Mouse (Mus musculus) kidney, embryonic 16.5 days (tissue): ENCODE measurements around the gene Grk6. TPM values are rescaled to one million over a fixed set of nuclear protein-coding genes. Genes with fewer than 3 reads are reported as not detected.
A peak's percentile ranks its signal among the peaks of the same experiment; 100 is the strongest.

Experiments used
- ATAC-seq: fragments of 200-750 bp; cut with Nextera tagmentation; 2 replicates; pipeline ENCODE4 v1.8.0; 2017; ENCODE audit warnings: moderate TSS enrichment; ENCODE audit not compliant: low FRiP score, low TSS enrichment
- H3K27ac ChIP-seq: fragments of 300-500 bp; sonication (generic); 2 replicates; pipeline ENCODE4 v1.5.1; 2014; ENCODE audit warnings: low read length
- H3K27me3 ChIP-seq: fragments of 300-500 bp; sonication (generic); 2 replicates; pipeline ENCODE4 v1.6.1; 2014; ENCODE audit warnings: low read length, control low read depth, mixed read lengths; ENCODE audit not compliant: insufficient read depth
- H3K36me3 ChIP-seq: fragments of 300-500 bp; sonication (generic); 2 replicates; pipeline ENCODE4 v1.6.1; 2014; ENCODE audit warnings: low read length, control low read depth, mixed read lengths; ENCODE audit not compliant: insufficient read depth
- H3K4me1 ChIP-seq: fragments of 300-500 bp; sonication (generic); 2 replicates; pipeline ENCODE4 v1.6.1; 2014; ENCODE audit warnings: low read length, control low read depth, mixed read lengths; ENCODE audit not compliant: insufficient read depth
- H3K4me2 ChIP-seq: fragments of 300-500 bp; sonication (generic); replicated peaks from 2 replicates; pipeline ENCODE4 v1.6.1; 2014; ENCODE audit warnings: low read depth, low read length
- H3K4me3 ChIP-seq: fragments of 300-500 bp; sonication (generic); 2 replicates; pipeline ENCODE4 v1.5.1; 2014; ENCODE audit warnings: mild to moderate bottlenecking, low read length
- H3K9ac ChIP-seq: fragments of 300-500 bp; sonication (generic); replicated peaks from 2 replicates; pipeline ENCODE4 v1.6.1; 2014; ENCODE audit warnings: low read length
- H3K9me3 ChIP-seq: fragments of 300-500 bp; sonication (generic); 2 replicates; pipeline ENCODE4 v1.6.1; 2016; ENCODE audit warnings: low read length, control low read depth
- WGBS: fragments of 180-500 bp; shearing (Covaris S2); extraction: QIAGEN DNeasy Blood & Tissue Kit; methylation state at CpG from one replicate; pipeline ENCODE4 v1.1.7; 2014; 5-methylcytosine and 5-hydroxymethylcytosine counted together
- polyA plus RNA-seq: library from polyadenylated mRNA; unstranded; fragments of >200 nt; fragmentation: Nextera tagmentation; extraction: Ambion mirVana; gene quantifications from 2 replicates; pipeline ENCODE4 v1.2.1, GENCODE M21; 2015

Grk6 gene
- 17.4 and 25.6 TPM in 2 replicates for polyA plus RNA-seq

GRCm38 (mm10) chr13:55444937-55445315 is at the start of gene Grk6:
Grk6 (plus strand) TSS chr13:55445072.
- Histone ChIP-seq H3K27me3 (no peaks in the 10 kb centered on the region), H3K9ac (peak within 1 kb of the TSS; percentile 94), H3K4me1 (peaks cover 30% of the 10 kb centered on the region), H3K4me3 (peak within 1 kb of the TSS; percentile 85), H3K9me3 (no peaks in the 10 kb centered on the region), H3K4me2 (peak within 1 kb of the TSS; percentile 81), H3K27ac (peak within 1 kb of the TSS; percentile 98), H3K36me3 (no peaks in the 10 kb centered on the region; the same call in 1 of the 2 replicates)
- ATAC-seq: peak; percentile 97
- WGBS: 1% methylated on average over 33 of the region's 35 CpGs

GRCm38 (mm10) chr13:55398088-55398487 is 46.8 kb upstream of the Grk6 start, which contains the start of gene Slc34a1:
Slc34a1 (plus strand) TSS chr13:55398187.
- Histone ChIP-seq H3K4me3 (no peak within 1 kb of the TSS), H3K27ac (no peak within 1 kb of the TSS), H3K9me3 (no peaks in the 10 kb centered on the region), H3K27me3 (no peaks in the 10 kb centered on the region; the same call in 1 of the 2 replicates), H3K4me2 (no peak within 1 kb of the TSS), H3K4me1 (no peaks in the 10 kb centered on the region), H3K36me3 (no peaks in the 10 kb centered on the region), H3K9ac (no peak within 1 kb of the TSS)
- 72% methylated on average over 1 of the region's 1 CpGs for WGBS
- ATAC-seq: no peak

GRCm38 (mm10) chr13:55399300-55400038 is 45.4 kb upstream of the Grk6 start:
- Histone ChIP-seq H3K9me3 (no peaks in the 10 kb centered on the region), H3K36me3 (no peaks in the 10 kb centered on the region), H3K4me1 (no peaks in the 10 kb centered on the region), H3K4me2 (no peak overlapping the region), H3K27ac (no peak overlapping the region), H3K9ac (peak overlapping the region; percentile 31), H3K27me3 (no peaks in the 10 kb centered on the region; the same call in 1 of the 2 replicates), H3K4me3 (peak overlapping the region; percentile 26)
- WGBS: 55% methylated on average over 5 of the region's 5 CpGs
- peak; percentile 73 for ATAC-seq

GRCm38 (mm10) chr13:55400039-55400346 is 44.9 kb upstream of the Grk6 start:
- Histone ChIP-seq H3K4me3 (peak overlapping the region; percentile 26), H3K4me2 (0 out of 2 replicates have a peak overlapping the region, but pooled peaks have one; percentile 7), H3K27ac (no peak overlapping the region), H3K9ac (peak overlapping the region; percentile 31), H3K4me1 (no peaks in the 10 kb centered on the region), H3K36me3 (no peaks in the 10 kb centered on the region), H3K27me3 (no peaks in the 10 kb centered on the region; the same call in 1 of the 2 replicates), H3K9me3 (no peaks in the 10 kb centered on the region)
- ATAC-seq: no peak
- 67% methylated on average over 1 of the region's 1 CpGs for whole genome bisulfite sequencing

- 53% methylated on average over 7 of the region's 7 CpGs for WGBS
- Histone ChIP-seq H3K9me3 (no peaks in the 10 kb centered on the region), H3K27ac (no peak overlapping the region), H3K4me3 (no peak overlapping the region), H3K36me3 (no peaks in the 10 kb centered on the region), H3K9ac (peak overlapping the region; percentile 46; the same call in 1 of the 2 replicates), H3K4me1 (0 out of 2 replicates have a peak, but pooled peaks cover 3% of the 10 kb centered on the region), H3K27me3 (no peaks in the 10 kb centered on the region; the same call in 1 of the 2 replicates), H3K4me2 (peak overlapping the region; percentile 5; the same call in 1 of the 2 replicates)
- ATAC-seq: no peak
Observed at GRCm38 (mm10) chr13:55403266-55403665, 41.6 kb upstream of the Grk6 start.

- H3K27ac ChIP-seq: no peak overlapping the region
Observed at GRCm38 (mm10) chr13:55403935-55404852, 40.7 kb upstream of the Grk6 start.

GRCm38 (mm10) chr13:55404853-55405782 is 39.8 kb upstream of the Grk6 start:
- Histone ChIP-seq H3K4me1 (0 out of 2 replicates have a peak, but pooled peaks cover 3% of the 10 kb centered on the region), H3K9me3 (no peaks in the 10 kb centered on the region), H3K27me3 (no peaks in the 10 kb centered on the region; the same call in 1 of the 2 replicates), H3K9ac (peak overlapping the region; percentile 42), H3K4me3 (peak overlapping the region; percentile 1; the same call in 1 of the 2 replicates), H3K27ac (no peak overlapping the region), H3K4me2 (peak overlapping the region; percentile 6; the same call in 1 of the 2 replicates), H3K36me3 (no peaks in the 10 kb centered on the region)
- WGBS: 14% methylated on average over 11 of the region's 11 CpGs
- peak; percentile 78 for ATAC-seq

More at GRCm38 (mm10) chr13:55403935-55404852, 40.7 kb upstream of the Grk6 start:
- H3K4me2 ChIP-seq: peak overlapping the region; percentile 5; the same call in 1 of the 2 replicates
- 0 out of 2 replicates have a peak, but pooled peaks cover 3% of the 10 kb centered on the region for H3K4me1 ChIP-seq
- WGBS: 67% methylated on average over 15 of the region's 15 CpGs
- H3K27me3 ChIP-seq: no peaks in the 10 kb centered on the region; the same call in 1 of the 2 replicates
- no peak overlapping the region for H3K4me3 ChIP-seq
- H3K36me3 ChIP-seq: no peaks in the 10 kb centered on the region
- ATAC-seq: no peak
- no peaks in the 10 kb centered on the region for H3K9me3 ChIP-seq
- H3K9ac ChIP-seq: no peak overlapping the region

GRCm38 (mm10) chr13:55405783-55406390 is 39.0 kb upstream of the Grk6 start:
- WGBS: 68% methylated on average over 13 of the region's 13 CpGs
- Histone ChIP-seq H3K4me2 (peak overlapping the region; percentile 6; the same call in 1 of the 2 replicates), H3K4me1 (0 out of 2 replicates have a peak, but pooled peaks cover 3% of the 10 kb centered on the region), H3K27ac (no peak overlapping the region), H3K9me3 (no peaks in the 10 kb centered on the region), H3K9ac (peak overlapping the region; percentile 42), H3K27me3 (no peaks in the 10 kb centered on the region; the same call in 1 of the 2 replicates), H3K4me3 (no peak overlapping the region), H3K36me3 (no peaks in the 10 kb centered on the region)
- ATAC-seq: peak; percentile 26; the same call in 1 of the 2 replicates
